Mouse (Mus musculus): ENCODE data around the gene March10. TPM values are rescaled to one million over a fixed set of nuclear protein-coding genes. Genes with fewer than 3 reads are reported as not detected.

Gene March10
- total RNA-seq, 1 experiment = 0.22 TPM

DNA sequence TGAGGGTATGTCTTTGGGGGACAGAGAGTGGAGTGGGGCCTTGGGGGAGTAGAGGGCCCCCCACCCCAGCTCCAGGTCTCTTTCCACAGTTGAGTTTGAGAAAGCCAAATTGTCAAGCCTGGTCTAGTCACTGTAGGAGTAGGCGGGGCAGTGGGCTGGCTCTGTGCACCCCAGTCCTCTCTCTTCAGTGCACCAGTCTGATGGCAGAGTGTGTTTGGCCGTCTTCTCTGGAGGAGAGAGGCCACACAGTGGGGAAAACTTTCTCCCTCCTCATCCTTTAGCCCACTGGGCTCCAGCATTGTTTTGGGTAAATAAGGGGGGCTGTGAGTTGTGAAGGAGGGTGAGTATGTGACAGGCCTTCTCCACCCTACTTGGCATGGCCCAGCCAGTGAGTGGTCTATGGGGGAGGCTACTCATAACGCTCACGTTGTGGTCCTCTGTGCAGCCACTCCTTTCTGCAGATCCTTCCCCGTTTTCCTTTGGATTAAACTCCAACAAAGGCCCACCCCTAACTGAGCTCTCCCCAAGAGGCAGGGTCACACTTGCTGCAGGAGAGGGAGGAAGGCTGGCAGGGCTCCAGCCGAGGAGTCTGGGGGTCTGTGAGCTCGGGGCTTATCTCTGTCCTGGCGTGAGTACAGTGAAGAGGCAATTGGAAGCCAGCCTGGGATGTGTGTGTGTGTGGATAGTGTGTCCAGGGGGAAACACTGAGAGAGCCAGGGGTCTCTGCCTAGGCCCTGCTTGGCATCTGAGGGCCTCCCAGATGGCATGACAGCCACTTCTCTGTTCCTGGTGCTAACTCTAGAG lies 122.5 kb downstream of the March10 start:
- no peak overlapping the region for H3K4me3 ChIP-seq (ENCODE audit: insufficient read depth in 1 of 2, low read depth in 1 of 2, low read length in 2 of 2, poor library complexity in 1 of 2, severe bottlenecking in 1 of 2)

DNA sequence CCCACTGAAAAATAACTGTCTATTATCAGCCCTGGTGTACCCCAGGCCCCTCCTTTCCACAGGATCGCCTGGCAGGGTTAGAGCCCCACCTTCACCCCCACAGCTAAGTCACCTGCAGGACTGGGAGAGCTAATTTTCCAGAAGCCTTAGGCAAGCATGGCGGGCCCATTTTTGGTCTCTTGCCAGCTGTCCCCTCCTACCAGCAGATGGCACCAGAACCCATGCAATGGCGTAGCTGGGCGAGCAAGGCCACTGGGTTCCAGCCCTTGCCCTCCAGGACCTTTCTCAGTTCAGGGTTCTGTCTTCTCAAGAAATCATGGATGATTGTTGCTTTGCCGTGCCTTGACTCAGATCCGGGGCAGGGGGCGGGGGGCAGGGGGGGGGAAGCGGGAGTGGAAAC lies 124.1 kb downstream of the March10 start:
- DNase-seq (ENCODE audit: low read depth, low spot score) = no peak
- H3K4me3 ChIP-seq (ENCODE audit: insufficient read depth in 1 of 2, low read depth in 1 of 2, low read length in 2 of 2, poor library complexity in 1 of 2, severe bottlenecking in 1 of 2) = no peak overlapping the region
- no peak overlapping the region for H3K9ac ChIP-seq (ENCODE audit: insufficient read depth, low read depth, low read length, poor library complexity, severe bottlenecking)
- no peak overlapping the region for H3K27ac ChIP-seq (ENCODE audit: insufficient read depth, low read depth, low read length, poor library complexity, severe bottlenecking)
- no peaks in the 10 kb centered on the region for H3K36me3 ChIP-seq (ENCODE audit: control insufficient read depth, insufficient read depth, low read length, poor library complexity, severe bottlenecking)
- no peaks in the 10 kb centered on the region for H3K9me3 ChIP-seq (ENCODE audit: control insufficient read depth, insufficient read depth, low read depth, low read length)
- H3K4me1 ChIP-seq (ENCODE audit: control insufficient read depth in 2 of 2, insufficient read depth in 2 of 2, low read length in 2 of 2, poor library complexity in 1 of 2) = peaks cover 0 to 4% of the 10 kb centered on the region in 2 experiments; a peak in 1 of 4 replicates
- TF ChIP-seq HCFC1 (IDR thresholded peaks at IDR 0.05; ENCODE audit: borderline replicate concordance, insufficient read depth, low read length) = no peak
- TF ChIP-seq ZC3H11A (IDR thresholded peaks at IDR 0.05; ENCODE audit: borderline replicate concordance, low read depth, low read length) = peak; percentile 38; the same call in 1 of the 2 replicates
- TF ChIP-seq CHD2 (IDR thresholded peaks at IDR 0.05; ENCODE audit: low read depth, low read length) = no peak
- in situ Hi-C loops (cut with MboI; ENCODE audit: low sequenced_read_pairs in 2 of 2, unreplicated experiment in 2 of 2) = no loop called here

More for the DNA sequence above, 122.5 kb downstream of the March10 start:
- no peak for TF ChIP-seq ZC3H11A (IDR thresholded peaks at IDR 0.05; ENCODE audit: borderline replicate concordance, low read depth, low read length)
- no peak for TF ChIP-seq ZNF384 (IDR thresholded peaks at IDR 0.05; ENCODE audit: low read depth, low read length)
- no peak for TF ChIP-seq HCFC1 (IDR thresholded peaks at IDR 0.05; ENCODE audit: borderline replicate concordance, insufficient read depth, low read length)
- DNase-seq (ENCODE audit: low read depth, low spot score) = no peak
- H3K9me3 ChIP-seq (ENCODE audit: control insufficient read depth, insufficient read depth, low read depth, low read length) = no peaks in the 10 kb centered on the region
- in situ Hi-C loops (cut with MboI; ENCODE audit: low sequenced_read_pairs in 2 of 2, unreplicated experiment in 2 of 2) = no loop called here
- H3K4me1 ChIP-seq (ENCODE audit: control insufficient read depth in 2 of 2, insufficient read depth in 2 of 2, low read length in 2 of 2, poor library complexity in 1 of 2) = peaks cover 0 to 2% of the 10 kb centered on the region in 2 experiments; a peak in 1 of 4 replicates
- H3K27ac ChIP-seq (ENCODE audit: insufficient read depth, low read depth, low read length, poor library complexity, severe bottlenecking) = no peak overlapping the region
- H3K9ac ChIP-seq (ENCODE audit: insufficient read depth, low read depth, low read length, poor library complexity, severe bottlenecking) = no peak overlapping the region
- no peaks in the 10 kb centered on the region for H3K36me3 ChIP-seq (ENCODE audit: control insufficient read depth, insufficient read depth, low read length, poor library complexity, severe bottlenecking)

DNA sequence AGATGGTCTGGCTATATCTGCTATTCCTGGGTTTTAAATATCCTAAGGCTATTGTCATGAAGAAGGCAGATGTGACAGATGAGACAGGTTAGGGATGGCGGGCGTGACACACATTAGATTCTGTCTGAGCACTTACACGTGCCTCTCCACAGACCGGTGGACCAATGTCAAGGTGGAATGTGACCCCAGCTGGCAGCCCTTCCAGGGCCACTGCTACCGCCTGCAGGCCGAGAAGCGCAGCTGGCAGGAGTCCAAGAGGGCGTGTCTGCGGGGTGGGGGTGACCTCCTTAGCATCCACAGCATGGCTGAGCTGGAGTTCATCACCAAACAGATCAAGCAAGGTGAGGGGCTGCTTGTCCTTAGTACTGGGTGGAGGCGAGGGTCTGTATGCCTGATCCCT lies 124.8 kb downstream of the March10 start:
- no peak for DNase-seq (ENCODE audit: low read depth, low spot score)
- in situ Hi-C loops (cut with MboI; ENCODE audit: low sequenced_read_pairs in 2 of 2, unreplicated experiment in 2 of 2) = no loop called here
- Histone ChIP-seq H3K27ac (ENCODE audit: insufficient read depth, low read depth, low read length, poor library complexity, severe bottlenecking) (no peak overlapping the region), H3K36me3 (ENCODE audit: control insufficient read depth, insufficient read depth, low read length, poor library complexity, severe bottlenecking) (no peaks in the 10 kb centered on the region), H3K9ac (ENCODE audit: insufficient read depth, low read depth, low read length, poor library complexity, severe bottlenecking) (no peak overlapping the region), H3K9me3 (ENCODE audit: control insufficient read depth, insufficient read depth, low read depth, low read length) (no peaks in the 10 kb centered on the region), H3K4me1 (ENCODE audit: control insufficient read depth in 2 of 2, insufficient read depth in 2 of 2, low read length in 2 of 2, poor library complexity in 1 of 2) (peaks cover 0 to 4% of the 10 kb centered on the region in 2 experiments; a peak in 1 of 4 replicates), H3K4me3 (ENCODE audit: insufficient read depth in 1 of 2, low read depth in 1 of 2, low read length in 2 of 2, poor library complexity in 1 of 2, severe bottlenecking in 1 of 2) (no peak overlapping the region)
- TF ChIP-seq MAFK (IDR thresholded peaks at IDR 0.05; ENCODE audit: insufficient read depth, low read depth, low read length) = no peak
- no peak for TF ChIP-seq ZNF384 (IDR thresholded peaks at IDR 0.05; ENCODE audit: low read depth, low read length)
- TF ChIP-seq ZC3H11A (IDR thresholded peaks at IDR 0.05; ENCODE audit: borderline replicate concordance, low read depth, low read length) = no peak
- no peak for TF ChIP-seq HCFC1 (IDR thresholded peaks at IDR 0.05; ENCODE audit: borderline replicate concordance, insufficient read depth, low read length)
- TF ChIP-seq CHD2 (IDR thresholded peaks at IDR 0.05; ENCODE audit: low read depth, low read length) = no peak

DNA sequence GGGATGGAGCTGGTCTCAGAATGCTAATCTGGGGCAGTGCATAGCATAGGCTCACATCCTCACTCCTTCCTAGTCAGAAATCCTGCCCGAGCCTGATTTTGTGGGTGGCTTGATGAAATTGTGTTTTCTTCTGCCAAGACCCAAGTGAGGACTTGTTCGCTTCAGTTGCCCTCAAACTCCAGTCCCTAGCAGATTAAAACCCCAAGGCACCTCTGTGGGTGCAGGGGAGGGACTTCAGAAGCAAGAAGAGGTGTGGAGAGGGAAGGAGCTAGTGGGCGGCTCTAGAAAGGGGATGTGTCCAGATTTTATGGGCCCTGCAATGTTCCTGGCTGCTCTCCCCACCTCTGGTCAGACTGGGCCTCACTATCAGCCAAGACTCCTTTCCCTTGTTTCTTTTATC lies 125.4 kb downstream of the March10 start:
- Histone ChIP-seq H3K4me1 (ENCODE audit: control insufficient read depth in 2 of 2, insufficient read depth in 2 of 2, low read length in 2 of 2, poor library complexity in 1 of 2) (peaks cover 0 to 4% of the 10 kb centered on the region in 2 experiments; a peak in 1 of 4 replicates), H3K9me3 (ENCODE audit: control insufficient read depth, insufficient read depth, low read depth, low read length) (no peaks in the 10 kb centered on the region), H3K27ac (ENCODE audit: insufficient read depth, low read depth, low read length, poor library complexity, severe bottlenecking) (no peak overlapping the region), H3K4me3 (ENCODE audit: insufficient read depth in 1 of 2, low read depth in 1 of 2, low read length in 2 of 2, poor library complexity in 1 of 2, severe bottlenecking in 1 of 2) (no peak overlapping the region), H3K9ac (ENCODE audit: insufficient read depth, low read depth, low read length, poor library complexity, severe bottlenecking) (no peak overlapping the region), H3K36me3 (ENCODE audit: control insufficient read depth, insufficient read depth, low read length, poor library complexity, severe bottlenecking) (no peaks in the 10 kb centered on the region)
- TF ChIP-seq ZC3H11A (IDR thresholded peaks at IDR 0.05; ENCODE audit: borderline replicate concordance, low read depth, low read length) (no peak), CHD2 (IDR thresholded peaks at IDR 0.05; ENCODE audit: low read depth, low read length) (no peak), MAFK (IDR thresholded peaks at IDR 0.05; ENCODE audit: insufficient read depth, low read depth, low read length) (no peak), ZNF384 (IDR thresholded peaks at IDR 0.05; ENCODE audit: low read depth, low read length) (no peak), HCFC1 (IDR thresholded peaks at IDR 0.05; ENCODE audit: borderline replicate concordance, insufficient read depth, low read length) (no peak)
- no peak for DNase-seq (ENCODE audit: low read depth, low spot score)
- in situ Hi-C loops (cut with MboI; ENCODE audit: low sequenced_read_pairs in 2 of 2, unreplicated experiment in 2 of 2) = no loop called here

Data from ES-E14 (cell line).